Mouse (Mus musculus) kidney, adult 2 months (tissue): ENCODE measurements around the gene Zcchc10.

Experiments used
- CTCF ChIP-seq: fragments of 200-500 bp; conservative IDR thresholded peaks from 2 replicates; pipeline ENCODE4 v1.5.1; 2011; ENCODE audit warnings: low read depth, mild to moderate bottlenecking, control low read depth, low read length, moderate library complexity, mixed read lengths; ENCODE audit not compliant: insufficient read depth, insufficient read length
- POLR2A ChIP-seq: fragments of 200-500 bp; IDR thresholded peaks from one replicate; pipeline ENCODE4 v1.6.1; 2011; ENCODE audit warnings: low read depth, low read length, control low read depth

GRCm38 (mm10) chr11:53336182-53336571, 11.7 kb downstream of the Zcchc10 start:
- TF ChIP-seq POLR2A = no peak
- no peak for TF ChIP-seq CTCF
